Mouse (Mus musculus): Measurements from ENCODE around the gene Ror1.

The Ror1 gene

GRCm38 (mm10) chr4:100129201-100129600 is 33.6 kb downstream of the Ror1 start:
- TF ChIP-seq GATA4 (IDR thresholded peaks at IDR 0.05; ENCODE audit: insufficient replicate concordance, low read length): no peak

GRCm38 (mm10) chr4:100130771-100131475 is 35.3 kb downstream of the Ror1 start:
- no peak for TF ChIP-seq GATA4 (IDR thresholded peaks at IDR 0.05; ENCODE audit: insufficient replicate concordance, low read length)

GRCm38 (mm10) chr4:100131488-100131887 is 35.9 kb downstream of the Ror1 start:
- TF ChIP-seq GATA4 (IDR thresholded peaks at IDR 0.05; ENCODE audit: insufficient replicate concordance, low read length): no peak

- no peak for TF ChIP-seq GATA4 (IDR thresholded peaks at IDR 0.05; ENCODE audit: insufficient replicate concordance, low read length)
These were observed 36.7 kb downstream of the Ror1 start for GRCm38 (mm10) chr4:100132261-100132660.

- TF ChIP-seq GATA4 (IDR thresholded peaks at IDR 0.05; ENCODE audit: insufficient replicate concordance, low read length): no peak
These were observed 40.5 kb downstream of the Ror1 start for GRCm38 (mm10) chr4:100136046-100136445.

GRCm38 (mm10) chr4:100137102-100137835 is 41.7 kb downstream of the Ror1 start:
- no peak for TF ChIP-seq GATA4 (IDR thresholded peaks at IDR 0.05; ENCODE audit: insufficient replicate concordance, low read length)

GRCm38 (mm10) chr4:100141626-100142025 is 46.0 kb downstream of the Ror1 start:
- no peak for TF ChIP-seq GATA4 (IDR thresholded peaks at IDR 0.05; ENCODE audit: insufficient replicate concordance, low read length)

- TF ChIP-seq GATA4 (IDR thresholded peaks at IDR 0.05; ENCODE audit: insufficient replicate concordance, low read length): no peak
These were observed 49.2 kb downstream of the Ror1 start for GRCm38 (mm10) chr4:100144744-100145143.

GRCm38 (mm10) chr4:100150797-100151196 is 55.2 kb downstream of the Ror1 start:
- TF ChIP-seq GATA4 (IDR thresholded peaks at IDR 0.05; ENCODE audit: insufficient replicate concordance, low read length): no peak

GRCm38 (mm10) chr4:100154560-100155130 is 59.1 kb downstream of the Ror1 start:
- no peak for TF ChIP-seq GATA4 (IDR thresholded peaks at IDR 0.05; ENCODE audit: insufficient replicate concordance, low read length)

- no peak for TF ChIP-seq GATA4 (IDR thresholded peaks at IDR 0.05; ENCODE audit: insufficient replicate concordance, low read length)
These were observed 60.1 kb downstream of the Ror1 start for GRCm38 (mm10) chr4:100155731-100156130.

GRCm38 (mm10) chr4:100158401-100158800 is 62.8 kb downstream of the Ror1 start:
- TF ChIP-seq GATA4 (IDR thresholded peaks at IDR 0.05; ENCODE audit: insufficient replicate concordance, low read length): no peak

- no peak for TF ChIP-seq GATA4 (IDR thresholded peaks at IDR 0.05; ENCODE audit: insufficient replicate concordance, low read length)
These were observed 64.6 kb downstream of the Ror1 start for GRCm38 (mm10) chr4:100160156-100160555.

- TF ChIP-seq GATA4 (IDR thresholded peaks at IDR 0.05; ENCODE audit: insufficient replicate concordance, low read length): no peak
These were observed 70.2 kb downstream of the Ror1 start for GRCm38 (mm10) chr4:100165790-100166189.

- no peak for TF ChIP-seq GATA4 (IDR thresholded peaks at IDR 0.05; ENCODE audit: insufficient replicate concordance, low read length)
These were observed 71.3 kb downstream of the Ror1 start for GRCm38 (mm10) chr4:100166871-100167270.

- no peak for TF ChIP-seq GATA4 (IDR thresholded peaks at IDR 0.05; ENCODE audit: insufficient replicate concordance, low read length)
These were observed 74.1 kb downstream of the Ror1 start for GRCm38 (mm10) chr4:100169683-100170082.

All from liver, adult (tissue).